Mouse (Mus musculus): ENCODE data around the gene Zfyve28.
A peak's percentile ranks its signal among the peaks of the same experiment; 100 is the strongest.

Gene Zfyve28

GRCm38 (mm10) chr5:34287001-34287837 is 1.0 kb downstream of the Zfyve28 start:
- no peak for DNase-seq (ENCODE audit: low read depth, low spot score)

GRCm38 (mm10) chr5:34286516-34286915 is 1.7 kb downstream of the Zfyve28 start:
- DNase-seq (ENCODE audit: low read depth, low spot score) = no peak

- no peak for DNase-seq (ENCODE audit: low read depth, low spot score)
These were observed 3.0 kb downstream of the Zfyve28 start for GRCm38 (mm10) chr5:34285285-34285684.

- no peak for DNase-seq (ENCODE audit: low read depth, low spot score)
These were observed 4.0 kb downstream of the Zfyve28 start for GRCm38 (mm10) chr5:34284156-34284750.

- no peak for DNase-seq (ENCODE audit: low read depth, low spot score)
These were observed 4.9 kb downstream of the Zfyve28 start for GRCm38 (mm10) chr5:34283355-34283754.

GRCm38 (mm10) chr5:34280976-34281375 is 7.3 kb downstream of the Zfyve28 start:
- DNase-seq (ENCODE audit: low read depth, low spot score) = peak; percentile 69

GRCm38 (mm10) chr5:34279214-34279613 is 9.0 kb downstream of the Zfyve28 start:
- no peak for DNase-seq (ENCODE audit: low read depth, low spot score)

GRCm38 (mm10) chr5:34278058-34278457 is 10.2 kb downstream of the Zfyve28 start:
- DNase-seq (ENCODE audit: low read depth, low spot score) = no peak

GRCm38 (mm10) chr5:34276746-34277145 is 11.5 kb downstream of the Zfyve28 start:
- peak; percentile 91 for DNase-seq (ENCODE audit: low read depth, low spot score)

- DNase-seq (ENCODE audit: low read depth, low spot score) = no peak
These were observed 12.1 kb downstream of the Zfyve28 start for GRCm38 (mm10) chr5:34276191-34276590.

- no peak for DNase-seq (ENCODE audit: low read depth, low spot score)
These were observed 13.5 kb downstream of the Zfyve28 start for GRCm38 (mm10) chr5:34274676-34275293.

- DNase-seq (ENCODE audit: low read depth, low spot score) = peak; percentile 55
These were observed 14.0 kb downstream of the Zfyve28 start for GRCm38 (mm10) chr5:34274268-34274667.

GRCm38 (mm10) chr5:34273251-34273681 is 15.0 kb downstream of the Zfyve28 start:
- peak; percentile 68 for DNase-seq (ENCODE audit: low read depth, low spot score)

- DNase-seq (ENCODE audit: low read depth, low spot score) = no peak
These were observed 16.5 kb downstream of the Zfyve28 start for GRCm38 (mm10) chr5:34271743-34272142.

GRCm38 (mm10) chr5:34269921-34270465 is 18.3 kb downstream of the Zfyve28 start:
- no peak for DNase-seq (ENCODE audit: low read depth, low spot score)

- DNase-seq (ENCODE audit: low read depth, low spot score) = no peak
These were observed 18.9 kb downstream of the Zfyve28 start for GRCm38 (mm10) chr5:34269197-34269920.

- no peak for DNase-seq (ENCODE audit: low read depth, low spot score)
These were observed 22.2 kb downstream of the Zfyve28 start for GRCm38 (mm10) chr5:34266065-34266464.

GRCm38 (mm10) chr5:34259172-34259816 is 29.0 kb downstream of the Zfyve28 start:
- no peak for DNase-seq (ENCODE audit: low read depth, low spot score)

- DNase-seq (ENCODE audit: low read depth, low spot score) = no peak
These were observed 33.1 kb downstream of the Zfyve28 start for GRCm38 (mm10) chr5:34255189-34255588.

- DNase-seq (ENCODE audit: low read depth, low spot score) = no peak
These were observed 33.9 kb downstream of the Zfyve28 start for GRCm38 (mm10) chr5:34254309-34254708.

GRCm38 (mm10) chr5:34252967-34253519 is 35.2 kb downstream of the Zfyve28 start:
- DNase-seq (ENCODE audit: low read depth, low spot score) = no peak
